Mouse (Mus musculus) frontal cortex, postnatal 14 days (tissue): ENCODE measurements around the gene Cfap44.

ENCODE experiments used
- DNase-seq, 2 experiments: peaks; one replicate each; pipeline ENCODE4 v3.0.0; 2022; ENCODE audit warnings: low spot score in 2 of 2

The Cfap44 gene

GRCm38 (mm10) chr16:44394577-44395243 is at the start of gene Cfap44:
Gene Cfap44 (plus strand): TSS chr16:44394796.
- peak; percentile 85 to 86 for DNase-seq

GRCm38 (mm10) chr16:44347071-44347901 is 47.3 kb upstream of the Cfap44 start, which contains the start of gene Spice1:
Gene Spice1 (plus strand): TSS chr16:44347121.
- DNase-seq = peak; percentile 76 to 90

- no peak for DNase-seq
These were observed 44.7 kb upstream of the Cfap44 start for GRCm38 (mm10) chr16:44349801-44350397.

GRCm38 (mm10) chr16:44356291-44356690 is 38.3 kb upstream of the Cfap44 start:
- DNase-seq = no peak

- no peak for DNase-seq
These were observed 36.9 kb upstream of the Cfap44 start for GRCm38 (mm10) chr16:44357571-44358268.

- DNase-seq = peak in 1 of 2 experiments; percentile 11
These were observed 32.4 kb upstream of the Cfap44 start for GRCm38 (mm10) chr16:44361921-44362890.

- no peak for DNase-seq
These were observed 29.1 kb upstream of the Cfap44 start for GRCm38 (mm10) chr16:44365522-44365921.

GRCm38 (mm10) chr16:44375459-44375858 is 19.1 kb upstream of the Cfap44 start:
- no peak for DNase-seq

- no peak for DNase-seq
These were observed 14.6 kb upstream of the Cfap44 start for GRCm38 (mm10) chr16:44380006-44380405.

- DNase-seq = no peak
These were observed 13.0 kb upstream of the Cfap44 start for GRCm38 (mm10) chr16:44381578-44381977.

GRCm38 (mm10) chr16:44383549-44383948 is 11.0 kb upstream of the Cfap44 start:
- no peak for DNase-seq

- no peak for DNase-seq
These were observed 10.3 kb upstream of the Cfap44 start for GRCm38 (mm10) chr16:44384251-44384650.

- peak; percentile 55 to 68 for DNase-seq
These were observed 2.6 kb upstream of the Cfap44 start for GRCm38 (mm10) chr16:44391877-44392548.

GRCm38 (mm10) chr16:44404933-44405332 is 10.3 kb downstream of the Cfap44 start:
- DNase-seq = no peak

- no peak for DNase-seq
These were observed 12.6 kb downstream of the Cfap44 start for GRCm38 (mm10) chr16:44407211-44407610.

GRCm38 (mm10) chr16:44408290-44408689 is 13.7 kb downstream of the Cfap44 start:
- no peak for DNase-seq

- DNase-seq = no peak
These were observed 15.6 kb downstream of the Cfap44 start for GRCm38 (mm10) chr16:44410176-44410575.

- no peak for DNase-seq
These were observed 23.0 kb downstream of the Cfap44 start for GRCm38 (mm10) chr16:44417596-44417995.

GRCm38 (mm10) chr16:44421735-44422134 is 27.1 kb downstream of the Cfap44 start:
- no peak for DNase-seq

GRCm38 (mm10) chr16:44423499-44423898 is 28.9 kb downstream of the Cfap44 start:
- DNase-seq = peak; percentile 50 to 54
